Mouse (Mus musculus): ENCODE data around the gene Ksr2. TPM values are rescaled to one million over a fixed set of nuclear protein-coding genes. Genes with fewer than 3 reads are reported as not detected.
"Not testable (repeated sequence)": the region's sequence is repeated elsewhere in the genome, so short reads cannot be mapped to it uniquely, and the experiment has no call there.

Gene Ksr2
- polyA plus RNA-seq, 1 experiment from 2014 or later, result 0.07 TPM

GRCm38 (mm10) chr5:117409369-117409768 is 4.4 kb upstream of the Ksr2 start:
- no peak overlapping the region for H3K4me2 ChIP-seq
- 51% methylated on average over 6 of the region's 6 CpGs for WGBS
- H3K9me3 ChIP-seq, result no peaks in the 10 kb centered on the region
- no peak for ATAC-seq (ENCODE audit: extremely low read depth, insufficient number of reproducible peaks, low FRiP score, low TSS enrichment)
- peaks cover 7% of the 10 kb centered on the region for H3K4me1 ChIP-seq
- peaks cover 56% of the 10 kb centered on the region for H3K27me3 ChIP-seq (replicated peaks)
- no peak overlapping the region for H3K4me3 ChIP-seq
- no peak overlapping the region for H3K9ac ChIP-seq
- H3K36me3 ChIP-seq, result no peaks in the 10 kb centered on the region
- no peak overlapping the region for H3K27ac ChIP-seq (replicated peaks)

DNA sequence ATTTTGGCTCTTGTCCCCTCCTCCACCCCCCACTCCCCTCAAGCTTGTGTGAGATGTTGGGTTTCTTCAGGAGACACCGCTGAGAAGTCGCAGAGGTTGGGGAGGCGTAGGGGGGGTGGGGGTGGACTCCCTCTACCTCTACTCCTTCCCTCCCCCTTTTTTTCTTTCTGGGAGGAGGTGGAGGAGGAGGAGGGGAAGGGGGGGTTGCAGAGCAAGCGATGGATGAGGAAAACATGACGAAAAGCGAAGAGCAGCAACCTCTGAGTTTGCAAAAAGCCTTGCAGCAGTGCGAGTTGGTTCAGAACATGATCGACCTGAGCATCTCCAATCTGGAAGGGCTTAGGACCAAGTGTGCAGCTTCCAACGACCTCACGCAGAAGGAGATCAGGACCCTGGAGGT is 811 bp downstream of the Ksr2 start:
- H3K36me3 ChIP-seq, result no peaks in the 10 kb centered on the region
- WGBS, result 4% methylated on average over 10 of the region's 10 CpGs
- no peaks in the 10 kb centered on the region for H3K9me3 ChIP-seq
- no peak for ATAC-seq (ENCODE audit: extremely low read depth, insufficient number of reproducible peaks, low FRiP score, low TSS enrichment)
- no peak overlapping the region for H3K9ac ChIP-seq
- H3K4me3 ChIP-seq, result peak overlapping the region; percentile 72
- H3K4me1 ChIP-seq, result peaks cover 10% of the 10 kb centered on the region
- H3K27ac ChIP-seq (replicated peaks), result no peak overlapping the region
- H3K4me2 ChIP-seq, result peak overlapping the region; percentile 93
- peaks cover 87% of the 10 kb centered on the region for H3K27me3 ChIP-seq (replicated peaks)

- no peak overlapping the region for H3K27ac ChIP-seq (replicated peaks)
- ATAC-seq (ENCODE audit: extremely low read depth, insufficient number of reproducible peaks, low FRiP score, low TSS enrichment), result no peak
- no peak overlapping the region for H3K4me2 ChIP-seq
- 32% methylated on average over 19 of the region's 19 CpGs for WGBS
- peak overlapping the region; percentile 72; the same call in 1 of the 2 replicates for H3K4me3 ChIP-seq
- H3K4me1 ChIP-seq, result peaks cover 10% of the 10 kb centered on the region
- H3K9ac ChIP-seq, result no peak overlapping the region
- H3K27me3 ChIP-seq (replicated peaks), result peaks cover 86% of the 10 kb centered on the region
- H3K36me3 ChIP-seq, result no peaks in the 10 kb centered on the region
- no peaks in the 10 kb centered on the region for H3K9me3 ChIP-seq
Observed at GRCm38 (mm10) chr5:117415011-117415912, 1.5 kb downstream of the Ksr2 start.

GRCm38 (mm10) chr5:117417442-117417841 is 3.6 kb downstream of the Ksr2 start:
- peaks cover 10% of the 10 kb centered on the region for H3K4me1 ChIP-seq
- ATAC-seq (ENCODE audit: extremely low read depth, insufficient number of reproducible peaks, low FRiP score, low TSS enrichment), result no peak
- no peak overlapping the region for H3K9ac ChIP-seq
- 59% methylated on average over 2 of the region's 2 CpGs for WGBS
- H3K27me3 ChIP-seq (replicated peaks), result peaks cover 65% of the 10 kb centered on the region
- no peak overlapping the region for H3K27ac ChIP-seq (replicated peaks)
- H3K36me3 ChIP-seq, result no peaks in the 10 kb centered on the region
- H3K9me3 ChIP-seq, result no peaks in the 10 kb centered on the region
- H3K4me2 ChIP-seq, result no peak overlapping the region
- H3K4me3 ChIP-seq, result no peak overlapping the region

DNA sequence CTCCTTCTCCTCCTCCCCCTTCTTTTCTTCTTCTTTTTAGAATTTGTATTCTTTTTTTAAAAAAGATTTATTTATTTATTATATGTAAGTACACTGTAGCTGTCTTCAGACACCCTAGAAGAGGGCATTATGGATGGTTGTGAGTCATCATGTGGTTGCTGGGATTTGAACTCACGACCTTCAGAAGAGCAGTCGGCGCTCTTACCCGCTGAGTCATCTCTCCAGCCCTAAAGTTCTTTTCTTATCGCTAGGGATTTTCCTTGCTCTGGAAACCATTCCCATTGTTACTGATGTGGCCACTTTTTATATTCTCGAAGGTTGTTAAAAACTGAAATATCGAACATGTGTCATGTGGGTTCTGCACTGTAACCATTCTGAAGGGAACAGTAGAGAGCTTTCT is 19.7 kb downstream of the Ksr2 start:
- not testable (repeated sequence) for H3K9ac ChIP-seq; H3K4me1 ChIP-seq; H3K4me3 ChIP-seq; H3K4me2 ChIP-seq; H3K36me3 ChIP-seq; H3K9me3 ChIP-seq; H3K27ac ChIP-seq (replicated peaks); H3K27me3 ChIP-seq (replicated peaks); ATAC-seq (ENCODE audit: extremely low read depth, insufficient number of reproducible peaks, low FRiP score, low TSS enrichment)
- WGBS, result 84% methylated on average over 7 of the region's 7 CpGs

DNA sequence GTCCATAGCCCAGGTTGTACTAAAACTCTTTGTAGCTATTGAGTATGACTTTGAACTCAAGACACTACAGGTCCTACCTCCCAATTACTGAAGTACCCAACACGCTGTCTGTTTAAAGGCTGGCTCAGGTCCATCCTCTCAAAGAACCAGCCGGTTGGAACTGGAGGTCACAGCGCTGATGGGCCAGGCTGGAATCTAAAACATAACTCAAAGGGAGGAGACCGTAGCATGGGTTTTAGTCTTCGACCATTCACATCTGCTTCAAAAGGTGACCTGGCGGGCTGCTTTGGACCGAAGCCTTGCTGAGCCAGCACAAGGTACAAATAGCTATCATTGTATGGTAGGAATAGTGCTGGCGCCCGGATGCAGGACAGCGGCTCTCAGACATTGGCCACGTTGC is 26.5 kb downstream of the Ksr2 start:
- Histone ChIP-seq H3K9ac (no peak overlapping the region), H3K36me3 (no peaks in the 10 kb centered on the region)

GRCm38 (mm10) chr5:117441242-117441842 is 27.5 kb downstream of the Ksr2 start:
- no peak overlapping the region for H3K27ac ChIP-seq (replicated peaks)
- H3K9me3 ChIP-seq, result no peaks in the 10 kb centered on the region
- WGBS, result 38% methylated on average over 18 of the region's 18 CpGs
- H3K27me3 ChIP-seq (replicated peaks), result no peaks in the 10 kb centered on the region
- H3K36me3 ChIP-seq, result no peaks in the 10 kb centered on the region
- peak overlapping the region; percentile 25; the same call in 1 of the 2 replicates for H3K4me2 ChIP-seq
- H3K4me1 ChIP-seq, result 0 out of 2 replicates have a peak, but pooled peaks cover 6% of the 10 kb centered on the region
- H3K4me3 ChIP-seq, result no peak overlapping the region
- H3K9ac ChIP-seq, result no peak overlapping the region
- ATAC-seq (ENCODE audit: extremely low read depth, insufficient number of reproducible peaks, low FRiP score, low TSS enrichment), result no peak

More for the DNA sequence above, 26.5 kb downstream of the Ksr2 start:
- Histone ChIP-seq H3K4me3 (no peak overlapping the region), H3K27me3 (replicated peaks) (no peaks in the 10 kb centered on the region), H3K4me1 (0 out of 2 replicates have a peak, but pooled peaks cover 6% of the 10 kb centered on the region), H3K9me3 (no peaks in the 10 kb centered on the region), H3K27ac (replicated peaks) (no peak overlapping the region), H3K4me2 (no peak overlapping the region)
- no peak for ATAC-seq (ENCODE audit: extremely low read depth, insufficient number of reproducible peaks, low FRiP score, low TSS enrichment)
- WGBS, result 88% methylated on average over 11 of the region's 11 CpGs

DNA sequence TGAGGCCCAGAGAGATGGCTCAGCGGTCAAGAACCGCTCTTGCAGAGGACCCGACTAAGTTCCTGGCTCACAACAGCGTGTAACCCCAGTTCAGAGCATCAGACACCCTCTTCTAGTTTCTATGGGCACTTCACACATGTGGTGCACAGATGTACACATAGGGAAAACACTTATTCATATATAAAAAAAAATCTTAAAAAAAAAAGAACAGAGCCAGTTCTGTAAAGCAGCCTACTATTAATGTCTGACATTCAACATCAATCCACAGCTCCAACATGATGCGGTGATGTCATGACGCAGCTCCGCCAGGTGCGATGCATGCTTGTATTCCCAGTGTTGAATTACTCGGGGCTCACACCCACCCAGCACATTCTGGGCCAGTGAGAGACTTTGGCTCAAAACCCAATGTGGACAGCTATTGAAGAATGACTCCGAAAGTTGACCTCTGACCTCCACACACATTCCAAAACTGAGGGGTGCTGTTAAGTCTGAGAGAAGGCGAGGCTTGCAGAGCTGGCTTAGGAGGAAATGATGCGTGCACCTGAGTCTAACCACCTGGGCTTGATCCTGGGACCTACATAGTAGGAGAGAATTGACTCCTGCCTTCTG is 28.5 kb downstream of the Ksr2 start:
- Histone ChIP-seq H3K9me3 (no peaks in the 10 kb centered on the region), H3K9ac (no peak overlapping the region), H3K36me3 (no peaks in the 10 kb centered on the region), H3K4me3 (no peak overlapping the region), H3K27me3 (replicated peaks) (peaks cover 4% of the 10 kb centered on the region; the same call in 1 of the 2 replicates), H3K4me2 (no peak overlapping the region), H3K4me1 (0 out of 2 replicates have a peak, but pooled peaks cover 6% of the 10 kb centered on the region), H3K27ac (replicated peaks) (no peak overlapping the region)
- WGBS, result 83% methylated on average over 12 of the region's 12 CpGs
- no peak for ATAC-seq (ENCODE audit: extremely low read depth, insufficient number of reproducible peaks, low FRiP score, low TSS enrichment)

DNA sequence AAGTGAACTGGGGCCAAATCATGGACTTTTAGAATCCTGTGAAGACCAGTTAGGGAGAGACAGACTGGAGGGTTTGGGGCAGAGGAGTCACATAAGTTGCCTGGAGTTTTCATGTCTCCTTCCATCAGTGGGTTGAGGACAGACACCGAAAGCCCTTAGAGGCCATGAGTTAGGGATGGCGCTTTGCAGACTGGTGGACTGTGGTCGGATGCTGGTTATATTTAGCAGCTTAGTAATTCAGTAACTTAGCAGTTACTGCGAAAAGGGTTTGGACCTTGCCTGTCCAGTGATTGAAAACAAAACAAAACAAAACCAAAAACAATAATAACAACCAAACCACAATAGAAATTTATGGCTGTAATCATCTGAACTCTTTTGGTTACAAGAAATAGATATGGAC is 29.3 kb downstream of the Ksr2 start:
- Histone ChIP-seq H3K9ac (no peak overlapping the region), H3K27me3 (replicated peaks) (peaks cover 8% of the 10 kb centered on the region; the same call in 1 of the 2 replicates), H3K4me2 (no peak overlapping the region), H3K27ac (replicated peaks) (no peak overlapping the region), H3K4me1 (0 out of 2 replicates have a peak, but pooled peaks cover 6% of the 10 kb centered on the region), H3K9me3 (no peaks in the 10 kb centered on the region), H3K4me3 (no peak overlapping the region), H3K36me3 (no peaks in the 10 kb centered on the region)
- 77% methylated on average over 4 of the region's 4 CpGs for WGBS
- ATAC-seq (ENCODE audit: extremely low read depth, insufficient number of reproducible peaks, low FRiP score, low TSS enrichment), result no peak

DNA sequence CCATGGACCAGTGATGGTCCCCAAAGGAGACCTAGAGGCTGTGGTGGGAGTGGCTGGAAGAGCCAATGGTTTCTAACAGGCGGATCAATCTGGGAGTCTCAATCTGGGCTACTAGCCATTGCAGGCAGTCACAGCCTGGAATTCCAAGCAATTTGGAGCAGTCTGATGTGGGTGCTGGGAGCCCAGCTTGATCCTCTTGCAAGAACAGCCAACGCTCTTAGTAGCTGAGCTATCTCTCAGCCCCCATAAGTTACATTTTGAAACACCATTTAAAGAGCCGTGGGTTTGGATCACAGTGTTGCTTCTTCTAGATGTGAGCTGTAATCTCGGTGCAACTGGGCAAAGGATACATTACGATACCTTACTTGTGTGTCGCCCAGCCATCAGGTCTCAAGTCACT is 30.1 kb downstream of the Ksr2 start:
- Histone ChIP-seq H3K27me3 (replicated peaks) (peaks cover 8% of the 10 kb centered on the region; the same call in 1 of the 2 replicates), H3K9me3 (no peaks in the 10 kb centered on the region), H3K4me1 (0 out of 2 replicates have a peak, but pooled peaks cover 6% of the 10 kb centered on the region), H3K27ac (replicated peaks) (no peak overlapping the region), H3K4me3 (no peak overlapping the region), H3K4me2 (no peak overlapping the region), H3K36me3 (no peaks in the 10 kb centered on the region), H3K9ac (no peak overlapping the region)
- WGBS, result 81% methylated on average over 6 of the region's 6 CpGs
- ATAC-seq (ENCODE audit: extremely low read depth, insufficient number of reproducible peaks, low FRiP score, low TSS enrichment), result no peak

- Histone ChIP-seq H3K27me3 (replicated peaks) (peaks cover 11% of the 10 kb centered on the region; the same call in 1 of the 2 replicates), H3K4me3 (no peak overlapping the region), H3K36me3 (no peaks in the 10 kb centered on the region), H3K4me2 (no peak overlapping the region), H3K9me3 (no peaks in the 10 kb centered on the region), H3K27ac (replicated peaks) (no peak overlapping the region), H3K4me1 (no peaks in the 10 kb centered on the region), H3K9ac (no peak overlapping the region)
- 42% methylated on average over 6 of the region's 6 CpGs for WGBS
- ATAC-seq (ENCODE audit: extremely low read depth, insufficient number of reproducible peaks, low FRiP score, low TSS enrichment), result no peak
Observed at GRCm38 (mm10) chr5:117447698-117448097, 33.9 kb downstream of the Ksr2 start.
